Mouse (Mus musculus): ENCODE measurements around the gene Tectb. TPM values are rescaled to one million over a fixed set of nuclear protein-coding genes. Genes with fewer than 3 reads are reported as not detected.
"Not testable (repeated sequence)": the region's sequence is repeated elsewhere in the genome, so short reads cannot be mapped to it uniquely, and the experiment has no call there.

Gene Tectb
- polyA plus RNA-seq, 1 experiment from 2014 or later, result not detected

GRCm38 (mm10) chr19:55143391-55144300, 36.9 kb upstream of the Tectb start:
- no peaks in the 10 kb centered on the region for H3K9me3 ChIP-seq (ENCODE audit: control insufficient read depth, low read length)
- no peak overlapping the region for H3K4me2 ChIP-seq (ENCODE audit: low read depth, low read length)
- no peak overlapping the region for H3K9ac ChIP-seq (replicated peaks; ENCODE audit: low read depth, low read length)
- WGBS, result 13% methylated on average over 11 of the region's 11 CpGs
- ATAC-seq (ENCODE audit: low read depth), result no peak
- no peaks in the 10 kb centered on the region for H3K36me3 ChIP-seq (ENCODE audit: control insufficient read depth, insufficient read depth, low read length)
- no peak overlapping the region for H3K27ac ChIP-seq (ENCODE audit: low read depth, low read length)
- H3K4me1 ChIP-seq (ENCODE audit: control insufficient read depth, insufficient read depth, low read length), result no peaks in the 10 kb centered on the region
- H3K4me3 ChIP-seq (ENCODE audit: low read depth, low read length), result no peak overlapping the region
- H3K27me3 ChIP-seq (ENCODE audit: control insufficient read depth, insufficient read depth, low read length), result no peaks in the 10 kb centered on the region

GRCm38 (mm10) chr19:55144691-55145090, 35.8 kb upstream of the Tectb start:
- Histone ChIP-seq H3K4me3 (ENCODE audit: low read depth, low read length) (no peak overlapping the region), H3K27ac (ENCODE audit: low read depth, low read length) (peak overlapping the region; percentile 6; the same call in 1 of the 2 replicates)
- 51% methylated on average over 5 of the region's 5 CpGs for WGBS

GRCm38 (mm10) chr19:55145136-55145535, 35.4 kb upstream of the Tectb start:
- Histone ChIP-seq H3K4me3 (ENCODE audit: low read depth, low read length) (no peak overlapping the region), H3K4me2 (ENCODE audit: low read depth, low read length) (no peak overlapping the region), H3K9me3 (ENCODE audit: control insufficient read depth, low read length) (no peaks in the 10 kb centered on the region), H3K27ac (ENCODE audit: low read depth, low read length) (no peak overlapping the region), H3K9ac (replicated peaks; ENCODE audit: low read depth, low read length) (no peak overlapping the region), H3K27me3 (ENCODE audit: control insufficient read depth, insufficient read depth, low read length) (no peaks in the 10 kb centered on the region), H3K36me3 (ENCODE audit: control insufficient read depth, insufficient read depth, low read length) (no peaks in the 10 kb centered on the region), H3K4me1 (ENCODE audit: control insufficient read depth, insufficient read depth, low read length) (no peaks in the 10 kb centered on the region)
- no peak for ATAC-seq (ENCODE audit: low read depth)
- 81% methylated on average over 2 of the region's 2 CpGs for WGBS

More at GRCm38 (mm10) chr19:55144691-55145090, 35.8 kb upstream of the Tectb start:
- Histone ChIP-seq H3K27me3 (ENCODE audit: control insufficient read depth, insufficient read depth, low read length) (no peaks in the 10 kb centered on the region), H3K36me3 (ENCODE audit: control insufficient read depth, insufficient read depth, low read length) (no peaks in the 10 kb centered on the region), H3K4me2 (ENCODE audit: low read depth, low read length) (no peak overlapping the region), H3K9ac (replicated peaks; ENCODE audit: low read depth, low read length) (no peak overlapping the region), H3K4me1 (ENCODE audit: control insufficient read depth, insufficient read depth, low read length) (no peaks in the 10 kb centered on the region), H3K9me3 (ENCODE audit: control insufficient read depth, low read length) (no peaks in the 10 kb centered on the region)
- no peak for ATAC-seq (ENCODE audit: low read depth)

- ATAC-seq (ENCODE audit: low read depth), result no peak
- Histone ChIP-seq H3K4me3 (ENCODE audit: low read depth, low read length) (no peak overlapping the region), H3K27ac (ENCODE audit: low read depth, low read length) (no peak overlapping the region), H3K27me3 (ENCODE audit: control insufficient read depth, insufficient read depth, low read length) (no peaks in the 10 kb centered on the region), H3K9ac (replicated peaks; ENCODE audit: low read depth, low read length) (no peak overlapping the region), H3K4me2 (ENCODE audit: low read depth, low read length) (no peak overlapping the region), H3K36me3 (ENCODE audit: control insufficient read depth, insufficient read depth, low read length) (no peaks in the 10 kb centered on the region), H3K9me3 (ENCODE audit: control insufficient read depth, low read length) (no peaks in the 10 kb centered on the region), H3K4me1 (ENCODE audit: control insufficient read depth, insufficient read depth, low read length) (no peaks in the 10 kb centered on the region)
- WGBS, result 72% methylated on average over 9 of the region's 9 CpGs
Observed at GRCm38 (mm10) chr19:55147568-55147967, 33.0 kb upstream of the Tectb start.

GRCm38 (mm10) chr19:55148109-55148508, 32.4 kb upstream of the Tectb start:
- Histone ChIP-seq H3K27ac (ENCODE audit: low read depth, low read length) (no peak overlapping the region), H3K27me3 (ENCODE audit: control insufficient read depth, insufficient read depth, low read length) (no peaks in the 10 kb centered on the region), H3K9ac (replicated peaks; ENCODE audit: low read depth, low read length) (no peak overlapping the region), H3K4me1 (ENCODE audit: control insufficient read depth, insufficient read depth, low read length) (no peaks in the 10 kb centered on the region), H3K4me3 (ENCODE audit: low read depth, low read length) (no peak overlapping the region), H3K9me3 (ENCODE audit: control insufficient read depth, low read length) (no peaks in the 10 kb centered on the region), H3K4me2 (ENCODE audit: low read depth, low read length) (no peak overlapping the region), H3K36me3 (ENCODE audit: control insufficient read depth, insufficient read depth, low read length) (no peaks in the 10 kb centered on the region)
- ATAC-seq (ENCODE audit: low read depth), result no peak
- 88% methylated on average over 6 of the region's 6 CpGs for WGBS

GRCm38 (mm10) chr19:55149646-55150045, 30.9 kb upstream of the Tectb start:
- no peak for ATAC-seq (ENCODE audit: low read depth)
- WGBS, result 80% methylated on average over 6 of the region's 6 CpGs
- H3K4me1 ChIP-seq (ENCODE audit: control insufficient read depth, insufficient read depth, low read length), result no peaks in the 10 kb centered on the region
- H3K36me3 ChIP-seq (ENCODE audit: control insufficient read depth, insufficient read depth, low read length), result no peaks in the 10 kb centered on the region
- H3K9ac ChIP-seq (replicated peaks; ENCODE audit: low read depth, low read length), result no peak overlapping the region
- no peak overlapping the region for H3K27ac ChIP-seq (ENCODE audit: low read depth, low read length)
- H3K27me3 ChIP-seq (ENCODE audit: control insufficient read depth, insufficient read depth, low read length), result no peaks in the 10 kb centered on the region
- H3K9me3 ChIP-seq (ENCODE audit: control insufficient read depth, low read length), result no peaks in the 10 kb centered on the region
- H3K4me3 ChIP-seq (ENCODE audit: low read depth, low read length), result no peak overlapping the region
- no peak overlapping the region for H3K4me2 ChIP-seq (ENCODE audit: low read depth, low read length)

- H3K4me2 ChIP-seq (ENCODE audit: low read depth, low read length); H3K9me3 ChIP-seq (ENCODE audit: control insufficient read depth, low read length); H3K4me3 ChIP-seq (ENCODE audit: low read depth, low read length); H3K27me3 ChIP-seq (ENCODE audit: control insufficient read depth, insufficient read depth, low read length); H3K27ac ChIP-seq (ENCODE audit: low read depth, low read length); ATAC-seq (ENCODE audit: low read depth); H3K4me1 ChIP-seq (ENCODE audit: control insufficient read depth, insufficient read depth, low read length); H3K9ac ChIP-seq (replicated peaks; ENCODE audit: low read depth, low read length); H3K36me3 ChIP-seq (ENCODE audit: control insufficient read depth, insufficient read depth, low read length): not testable (repeated sequence)
- whole genome bisulfite sequencing, result 79% methylated on average over 5 of the region's 6 CpGs
Observed at GRCm38 (mm10) chr19:55152274-55152673, 28.3 kb upstream of the Tectb start.

- Histone ChIP-seq H3K27me3 (ENCODE audit: control insufficient read depth, insufficient read depth, low read length) (no peaks in the 10 kb centered on the region), H3K9ac (replicated peaks; ENCODE audit: low read depth, low read length) (no peak overlapping the region), H3K27ac (ENCODE audit: low read depth, low read length) (no peak overlapping the region), H3K36me3 (ENCODE audit: control insufficient read depth, insufficient read depth, low read length) (no peaks in the 10 kb centered on the region), H3K4me2 (ENCODE audit: low read depth, low read length) (no peak overlapping the region), H3K9me3 (ENCODE audit: control insufficient read depth, low read length) (no peaks in the 10 kb centered on the region), H3K4me1 (ENCODE audit: control insufficient read depth, insufficient read depth, low read length) (no peaks in the 10 kb centered on the region), H3K4me3 (ENCODE audit: low read depth, low read length) (no peak overlapping the region)
- 94% methylated on average over 6 of the region's 6 CpGs for WGBS
- no peak for ATAC-seq (ENCODE audit: low read depth)
Observed at GRCm38 (mm10) chr19:55152983-55153382, 27.6 kb upstream of the Tectb start.

- Histone ChIP-seq H3K4me3 (ENCODE audit: low read depth, low read length) (no peak overlapping the region), H3K9ac (replicated peaks; ENCODE audit: low read depth, low read length) (no peak overlapping the region), H3K4me1 (ENCODE audit: control insufficient read depth, insufficient read depth, low read length) (no peaks in the 10 kb centered on the region), H3K9me3 (ENCODE audit: control insufficient read depth, low read length) (no peaks in the 10 kb centered on the region), H3K27me3 (ENCODE audit: control insufficient read depth, insufficient read depth, low read length) (no peaks in the 10 kb centered on the region), H3K36me3 (ENCODE audit: control insufficient read depth, insufficient read depth, low read length) (no peaks in the 10 kb centered on the region), H3K4me2 (ENCODE audit: low read depth, low read length) (no peak overlapping the region), H3K27ac (ENCODE audit: low read depth, low read length) (no peak overlapping the region)
- ATAC-seq (ENCODE audit: low read depth), result no peak
- WGBS, result 93% methylated on average over 7 of the region's 7 CpGs
Observed at GRCm38 (mm10) chr19:55157029-55157428, 23.5 kb upstream of the Tectb start.

All from neural tube, embryonic 14.5 days (tissue).